Mouse (Mus musculus) testis, adult 2 months (tissue): ENCODE measurements around the gene Baz2b.

ENCODE experiments used
- CTCF ChIP-seq: fragments of 200-500 bp; IDR thresholded peaks from 2 replicates; pipeline ENCODE4 v1.5.1; 2012; ENCODE audit warnings: low read depth, mild to moderate bottlenecking, inconsistent platforms, low read length, moderate library complexity; ENCODE audit not compliant: control insufficient read depth, insufficient read depth, insufficient replicate concordance
- POLR2A ChIP-seq: fragments of 200-500 bp; IDR thresholded peaks from 2 replicates; pipeline ENCODE4 v1.6.1; 2012; ENCODE audit warnings: low read depth, mild to moderate bottlenecking, inconsistent platforms, low read length, moderate library complexity; ENCODE audit not compliant: control insufficient read depth

GRCm38 (mm10) chr2:60173190-60173589 is 36.4 kb downstream of the Baz2b start:
- TF ChIP-seq CTCF (no peak), POLR2A (no peak)
